Mouse (Mus musculus) heart, adult 2 months (tissue): ENCODE results near the gene Atp5h.

Source experiments
- CTCF ChIP-seq: fragments of 200-600 bp; IDR thresholded peaks from 2 replicates; pipeline ENCODE4 v1.8.1; 2022; ENCODE audit warnings: antibody characterized with exemption, mild to moderate bottlenecking, moderate library complexity
- POLR2A ChIP-seq: fragments of 200-500 bp; IDR thresholded peaks from 2 replicates; pipeline ENCODE4 v1.6.1; 2011; ENCODE audit warnings: mild to moderate bottlenecking, low read depth, low read length, control low read depth; ENCODE audit not compliant: insufficient read depth

- TF ChIP-seq CTCF (no peak), POLR2A (no peak)
These were observed 44.9 kb downstream of the Atp5h start for GRCm38 (mm10) chr11:115374695-115375425.
